Mouse (Mus musculus): ENCODE measurements around the gene Wdr17.

DNA sequence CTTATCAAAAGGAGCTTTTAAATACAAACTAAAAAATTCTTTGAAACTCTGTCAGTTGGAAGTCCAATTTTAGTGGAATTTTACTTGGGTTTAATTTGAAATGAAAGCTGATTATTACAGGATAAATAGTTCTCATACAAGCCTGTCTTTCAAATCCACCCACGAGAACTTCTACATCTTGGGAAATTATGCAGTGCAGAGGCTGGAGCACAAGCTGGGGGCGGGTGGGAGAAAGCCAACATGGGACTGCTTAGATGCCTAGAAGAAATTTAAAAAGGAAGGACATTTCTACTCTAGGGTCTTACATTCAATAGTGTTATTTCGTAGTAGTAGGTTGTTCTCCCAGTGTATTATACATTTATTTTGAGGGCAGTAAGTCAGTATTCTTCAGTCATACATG lies 219.2 kb downstream of the Wdr17 start:
- TF ChIP-seq POLR2A (IDR thresholded peaks at IDR 0.05; ENCODE audit: insufficient read depth, low read depth, low read length) (no peak), CTCF (IDR thresholded peaks at IDR 0.05) (no peak), EP300 (IDR thresholded peaks at IDR 0.05; ENCODE audit: insufficient read depth, low read depth, low read length) (no peak)

Measured in heart, adult 2 months (tissue).